Mouse (Mus musculus): ENCODE results near the gene Tshr.
"Not testable (repeated sequence)": the region's sequence is repeated elsewhere in the genome, so short reads cannot be mapped to it uniquely, and the experiment has no call there.

The Tshr gene

DNA sequence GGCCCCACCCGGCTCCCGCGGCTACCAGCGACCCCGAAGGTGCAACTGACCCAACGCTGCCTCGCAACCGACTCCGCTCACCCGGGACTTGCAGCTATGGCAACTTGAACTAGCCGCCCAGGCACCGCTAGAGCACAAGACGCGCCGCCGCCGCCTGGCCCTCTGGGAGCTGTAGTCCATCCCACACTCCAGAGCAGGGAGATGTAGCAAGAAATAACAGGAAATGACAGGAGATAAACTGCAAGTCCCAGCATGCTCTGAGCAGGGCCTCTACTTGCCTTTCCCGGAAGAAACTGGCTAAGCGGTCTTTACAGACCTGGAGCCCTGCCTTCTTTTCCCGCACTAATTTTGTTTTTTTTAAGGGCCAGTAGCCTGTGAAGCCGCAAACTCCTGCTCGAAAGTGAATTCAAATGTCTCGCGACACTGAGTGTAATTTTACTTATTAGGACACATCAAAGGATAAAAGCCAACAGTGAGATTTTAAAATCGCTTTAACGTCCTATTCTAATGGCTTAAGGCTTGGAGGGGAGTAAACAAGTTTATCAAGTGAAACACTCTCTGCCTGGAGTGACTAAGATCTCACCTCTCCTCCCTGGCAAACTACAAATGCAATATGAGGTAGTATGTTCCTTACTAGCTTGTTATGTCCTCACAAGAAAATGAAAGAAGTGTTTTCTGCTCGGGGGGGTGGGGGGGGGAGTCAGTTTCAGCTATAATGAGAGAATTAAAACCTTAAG is at the start of gene Tshr, which contains the start of gene Cep128:
TSS of gene Tshr (plus strand) at position 283 of the 737 bp plus-strand sequence.
TSS of gene Cep128 (minus strand) at position 129 of the 737 bp plus-strand sequence.
- peak; percentile 59 for DNase-seq (ENCODE audit: extremely low read depth, low read depth, low spot score)

DNA sequence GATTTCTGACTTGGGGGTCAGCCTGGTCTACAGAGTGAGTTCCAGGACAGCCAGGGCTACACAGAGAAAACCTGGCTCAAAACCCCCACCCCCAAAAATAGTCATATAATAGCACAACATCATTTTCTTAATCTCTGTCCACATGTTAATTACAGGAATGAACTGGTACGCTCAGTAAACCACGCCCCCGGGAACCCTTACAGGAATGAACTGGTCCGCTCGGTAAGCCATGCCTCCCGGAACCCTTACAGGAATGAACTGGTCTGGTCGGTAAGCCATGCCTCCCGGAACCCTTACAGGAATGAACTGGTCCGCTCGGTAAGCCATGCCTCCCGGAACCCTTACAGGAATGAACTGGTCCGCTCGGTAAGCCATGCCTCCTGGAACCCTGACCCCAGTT is 45.7 kb upstream of the Tshr start:
- DNase-seq (ENCODE audit: extremely low read depth, low read depth, low spot score) = not testable (repeated sequence)

DNA sequence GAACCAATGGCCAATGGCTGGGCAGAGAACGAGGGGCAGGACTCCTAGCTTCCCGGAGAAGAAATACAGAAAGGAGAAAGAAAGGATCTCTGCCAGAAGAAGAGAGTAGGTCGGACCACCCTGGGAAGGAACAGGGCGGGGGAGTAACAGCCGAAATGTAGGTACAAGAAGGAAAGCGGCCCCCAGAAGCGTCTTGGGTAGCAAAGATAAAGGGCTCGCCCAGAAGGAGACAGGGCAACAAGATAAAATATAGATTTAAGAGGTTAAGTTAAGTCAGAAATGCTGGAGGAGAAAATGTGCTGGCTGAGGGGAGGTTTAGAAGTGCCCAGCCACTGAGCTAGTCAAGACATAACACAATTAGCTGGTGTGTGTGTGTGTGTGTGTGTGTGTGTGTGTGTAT is 30.6 kb upstream of the Tshr start:
- DNase-seq (ENCODE audit: extremely low read depth, low read depth, low spot score) = no peak

DNA sequence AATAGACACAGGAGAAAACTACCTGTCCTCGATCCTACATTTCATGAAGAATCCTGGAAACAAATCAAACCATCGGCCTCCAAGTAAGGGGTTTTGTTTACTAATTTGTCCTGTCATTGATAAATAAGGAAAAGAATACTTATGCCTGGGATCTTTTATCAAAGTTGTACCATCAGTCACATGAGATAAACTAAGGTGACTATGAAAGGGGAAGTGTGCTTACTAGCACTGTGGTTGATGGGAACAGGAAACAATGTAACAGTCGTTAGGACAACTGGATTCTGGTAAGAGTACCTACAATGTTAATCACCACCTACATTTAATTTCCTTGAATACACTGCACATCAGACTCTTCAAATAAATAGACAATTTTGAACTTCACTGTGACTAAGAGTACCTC is 15.2 kb upstream of the Tshr start:
- DNase-seq (ENCODE audit: extremely low read depth, low read depth, low spot score) = no peak

DNA sequence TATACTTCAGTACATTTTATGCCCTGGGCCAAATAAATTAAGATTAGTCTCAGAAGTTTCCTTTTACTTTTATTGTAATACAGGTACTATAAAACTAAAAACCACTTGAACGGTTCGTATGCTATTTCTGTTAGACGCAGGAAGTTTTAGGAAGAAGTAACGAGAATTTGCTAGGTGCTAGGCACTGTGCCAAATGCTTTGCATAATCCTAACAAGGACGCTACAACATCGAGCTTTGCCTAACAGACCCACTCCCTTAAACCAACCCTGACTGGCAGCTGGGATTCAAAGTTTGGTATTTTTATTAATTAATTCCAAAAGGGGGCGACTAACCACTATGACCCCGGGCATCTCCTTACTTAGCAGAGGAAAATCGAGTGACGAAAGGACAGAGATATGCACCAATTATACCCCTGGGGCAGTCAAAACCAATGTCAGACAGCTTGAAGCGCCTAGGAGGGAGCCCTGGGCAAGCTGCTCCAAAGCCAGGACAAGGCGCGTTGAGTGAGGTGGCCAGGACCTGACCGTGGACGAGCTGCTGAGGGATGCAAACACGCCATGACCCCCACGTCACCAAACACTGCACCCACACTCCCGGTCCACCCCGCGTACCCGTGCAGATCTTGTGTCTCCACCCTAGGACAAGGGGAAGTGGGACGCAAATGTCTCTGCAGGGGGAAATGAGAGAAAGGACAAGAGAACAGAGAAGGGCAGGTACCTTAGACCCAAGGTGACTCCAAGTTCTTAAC is 673 bp upstream of the Tshr start:
- DNase-seq (ENCODE audit: extremely low read depth, low read depth, low spot score) = no peak

DNA sequence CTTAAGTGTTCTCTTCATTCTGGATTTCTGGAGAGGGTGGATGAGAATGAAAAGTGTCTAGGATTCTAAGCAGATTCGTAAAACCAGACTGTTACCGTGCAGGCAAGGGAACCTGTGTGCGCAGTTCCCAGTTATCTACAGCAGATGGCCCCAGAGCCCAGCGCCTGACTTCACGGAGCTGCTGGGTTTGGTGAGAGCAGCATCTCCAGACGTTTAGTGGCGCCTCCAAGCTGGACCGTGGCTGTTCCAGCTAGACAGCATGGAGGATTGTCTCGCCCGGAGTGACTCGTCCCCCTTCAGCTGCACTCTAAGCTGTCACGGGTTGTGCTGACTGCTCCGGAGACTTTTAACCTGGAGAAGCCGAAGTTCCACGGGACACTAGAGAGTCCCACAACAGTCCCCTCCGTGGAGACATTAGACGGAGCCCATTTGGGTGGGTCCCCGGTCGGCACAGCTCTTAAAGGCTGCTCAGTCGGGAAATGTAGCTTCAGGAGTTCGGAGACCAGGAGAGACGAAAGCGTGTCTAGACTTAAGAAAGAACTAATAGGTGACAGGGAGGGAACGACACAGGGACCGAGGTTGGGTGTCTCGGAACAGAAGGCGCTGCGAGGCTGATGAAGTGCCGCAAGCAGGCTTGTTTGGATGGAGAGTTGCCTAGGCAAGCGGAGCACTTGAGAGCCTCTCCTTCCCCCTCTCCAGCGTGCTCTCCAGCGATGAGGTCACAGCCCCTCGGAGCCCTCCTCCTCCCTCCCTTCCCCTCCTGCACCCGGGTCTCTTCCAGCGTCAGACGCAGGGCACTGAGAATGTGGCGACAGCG is 16.1 kb downstream of the Tshr start:
- no peak for DNase-seq (ENCODE audit: extremely low read depth, low read depth, low spot score)

DNA sequence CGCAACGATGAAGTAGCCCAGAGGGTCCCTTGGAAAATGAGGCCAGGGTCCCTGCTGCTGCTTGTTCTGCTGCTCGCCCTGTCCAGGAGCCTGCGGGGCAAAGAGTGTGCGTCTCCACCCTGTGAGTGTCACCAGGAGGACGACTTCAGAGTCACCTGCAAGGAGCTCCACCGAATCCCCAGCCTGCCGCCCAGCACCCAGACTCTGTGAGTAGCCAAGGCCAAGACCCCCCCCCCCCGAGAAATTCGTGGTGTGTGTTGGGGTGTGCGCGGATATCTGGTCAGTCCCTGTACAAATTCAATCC is 16.6 kb downstream of the Tshr start:
- DNase-seq (ENCODE audit: extremely low read depth, low read depth, low spot score) = no peak

DNA sequence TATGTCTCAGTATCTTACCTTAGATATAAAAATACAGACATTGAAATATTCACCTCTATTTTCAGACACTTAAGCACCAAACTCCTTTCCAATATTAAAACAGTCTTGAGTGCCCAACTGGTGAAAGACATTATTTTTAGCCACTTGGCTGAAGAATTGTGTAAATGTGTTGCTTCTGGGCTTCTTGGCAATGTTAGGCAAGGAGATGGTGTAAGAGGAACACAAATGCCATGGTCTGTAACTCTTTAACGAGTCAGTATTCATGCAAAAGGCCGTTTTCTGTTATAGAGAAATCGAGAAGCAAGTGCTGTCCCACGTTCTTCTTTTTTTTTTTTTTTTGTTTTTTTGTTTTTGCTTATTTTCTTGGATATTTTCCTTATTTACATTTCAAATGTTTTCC is 25.9 kb downstream of the Tshr start:
- no peak for DNase-seq (ENCODE audit: extremely low read depth, low read depth, low spot score)

DNA sequence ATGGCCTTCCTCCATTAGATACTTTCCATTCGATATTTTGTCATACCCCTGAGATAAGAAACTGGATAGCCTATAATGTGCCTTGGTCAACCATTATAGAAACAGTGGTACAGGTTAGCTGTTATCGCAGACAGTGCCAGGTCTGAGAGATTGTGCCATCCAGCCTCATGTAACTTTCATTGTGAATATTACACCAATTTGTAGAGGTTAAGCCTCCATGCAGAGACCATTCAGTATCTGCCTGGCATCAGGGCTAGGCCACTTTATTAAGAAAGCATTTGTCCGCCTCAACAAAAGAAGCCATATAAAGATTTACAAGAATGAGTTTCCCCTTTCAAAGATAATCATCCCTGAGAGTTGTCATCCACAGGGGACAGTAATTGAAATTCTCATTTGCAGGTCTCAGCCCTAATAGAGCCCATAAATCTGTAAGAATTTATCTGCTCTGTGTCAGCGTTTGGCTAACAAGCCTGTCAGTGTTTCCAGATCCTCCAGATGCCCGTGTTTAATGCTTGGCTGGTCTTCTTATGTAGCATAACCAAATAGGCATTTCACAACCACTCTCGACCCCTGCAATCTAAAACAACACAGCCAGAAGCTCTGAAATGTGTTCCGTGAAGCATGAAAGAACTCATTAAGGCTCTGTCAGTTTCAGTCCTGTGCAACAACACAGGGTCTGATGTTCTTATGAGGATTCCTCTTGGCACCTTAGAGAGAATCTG is 28.3 kb downstream of the Tshr start:
- no peak for DNase-seq (ENCODE audit: extremely low read depth, low read depth, low spot score)

DNA sequence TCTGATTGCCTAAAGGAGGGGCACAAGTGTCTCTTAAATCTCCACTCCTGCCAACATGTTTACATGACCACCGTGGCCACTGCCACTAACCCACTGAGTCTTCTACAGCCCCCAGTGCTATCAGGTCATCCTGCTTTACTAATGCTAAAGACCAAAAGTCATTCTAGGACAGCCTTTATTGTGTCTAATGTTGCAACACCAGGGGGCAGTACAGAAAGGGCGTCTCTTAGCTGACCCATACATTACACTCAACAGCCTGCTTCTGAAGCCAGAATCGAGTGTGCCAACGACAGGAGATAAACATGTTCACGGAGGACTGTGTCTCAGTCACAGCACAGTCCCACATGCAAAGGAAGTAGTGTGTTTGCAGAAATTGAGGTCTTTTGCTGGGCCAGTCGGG is 30.7 kb downstream of the Tshr start:
- no peak for DNase-seq (ENCODE audit: extremely low read depth, low read depth, low spot score)

DNA sequence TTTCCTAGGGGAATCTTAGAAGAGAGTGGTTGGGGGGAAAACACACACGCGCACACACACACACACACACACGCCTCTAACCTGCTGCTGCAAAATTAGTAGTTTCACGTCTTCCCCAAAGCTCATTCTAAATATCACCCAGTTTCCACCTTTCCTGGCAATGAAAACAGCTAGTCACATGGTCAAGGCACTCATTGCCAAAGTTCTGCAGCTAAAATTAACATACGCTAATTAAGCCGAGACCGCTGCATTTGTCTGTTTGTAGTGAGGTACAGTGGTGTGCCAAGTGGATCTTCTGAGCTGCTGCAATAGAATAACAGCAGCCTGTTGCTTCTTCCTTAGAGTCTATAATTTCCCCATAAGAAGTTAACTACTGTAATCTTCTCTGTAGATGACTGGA is 32.5 kb downstream of the Tshr start:
- DNase-seq (ENCODE audit: extremely low read depth, low read depth, low spot score) = no peak

DNA sequence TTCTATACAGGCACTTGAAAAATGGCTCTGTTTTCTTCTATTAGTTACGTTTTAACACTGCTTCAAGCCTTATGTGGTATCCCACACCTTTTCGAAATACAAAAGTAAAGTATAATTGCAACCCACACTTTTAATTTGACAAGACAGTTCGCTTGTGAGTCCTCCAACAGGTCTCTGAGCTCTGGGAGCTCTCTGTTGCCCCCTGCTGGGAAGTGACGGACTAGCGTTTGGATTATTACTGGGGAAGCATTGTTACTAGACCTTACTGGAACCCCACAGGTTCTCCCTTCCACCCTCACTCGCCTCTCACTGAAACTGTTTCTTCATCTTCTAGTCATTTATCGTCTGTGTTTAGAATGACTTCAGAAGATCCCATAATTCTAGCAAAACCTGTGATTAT is 34.4 kb downstream of the Tshr start:
- no peak for DNase-seq (ENCODE audit: extremely low read depth, low read depth, low spot score)

DNA sequence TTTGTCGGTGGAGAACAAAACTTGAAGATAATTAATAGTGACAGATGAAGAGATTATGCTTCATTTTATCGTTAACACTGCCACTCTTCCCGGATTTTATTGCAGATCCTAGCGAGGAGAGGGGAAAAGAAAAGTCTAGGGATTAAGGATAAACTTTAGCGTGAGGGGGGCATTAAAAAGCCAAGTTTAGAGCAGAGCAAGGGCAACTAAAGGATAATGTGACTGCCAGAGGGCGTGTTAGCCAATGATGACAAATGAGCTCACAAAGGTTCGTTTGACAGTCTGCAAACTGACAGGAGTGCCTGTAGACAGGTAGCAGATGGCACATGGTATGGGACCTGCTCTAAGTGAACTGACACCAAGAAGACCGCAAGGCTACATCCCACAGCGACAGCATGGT is 36.9 kb downstream of the Tshr start:
- no peak for DNase-seq (ENCODE audit: extremely low read depth, low read depth, low spot score)

DNA sequence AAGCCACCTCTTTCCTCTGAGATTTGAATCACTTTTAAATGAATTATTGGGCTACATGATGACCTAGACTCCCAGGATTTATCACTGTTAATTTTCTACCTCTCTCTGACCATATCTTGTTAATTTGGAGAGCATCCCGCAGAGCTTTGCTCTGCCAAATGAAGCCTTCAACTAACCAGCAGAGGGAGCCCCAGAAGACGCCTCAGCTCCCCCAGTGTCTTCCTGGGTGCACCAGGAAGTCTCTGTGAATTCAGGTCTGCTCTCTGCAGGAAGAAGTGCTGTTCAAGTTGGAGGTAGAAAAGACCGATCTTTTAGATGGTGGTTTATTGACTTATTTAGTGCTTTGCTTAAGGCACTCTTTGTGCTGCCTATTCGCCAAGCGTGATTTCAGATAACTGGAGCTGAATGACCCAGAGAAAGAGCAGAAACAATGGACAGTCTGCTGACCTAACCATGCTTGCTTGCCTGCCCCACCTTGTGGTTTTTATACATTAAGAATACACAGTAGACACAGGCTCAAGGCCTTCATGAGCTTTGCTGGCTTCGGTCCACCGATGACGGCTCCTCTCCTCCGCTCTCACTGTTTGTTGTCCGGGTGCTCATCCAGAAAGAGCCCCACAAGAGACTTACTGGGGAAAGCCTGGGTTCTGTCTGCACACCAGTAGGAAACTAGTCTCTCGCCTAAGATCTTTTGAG is 38.9 kb downstream of the Tshr start:
- no peak for DNase-seq (ENCODE audit: extremely low read depth, low read depth, low spot score)

DNA sequence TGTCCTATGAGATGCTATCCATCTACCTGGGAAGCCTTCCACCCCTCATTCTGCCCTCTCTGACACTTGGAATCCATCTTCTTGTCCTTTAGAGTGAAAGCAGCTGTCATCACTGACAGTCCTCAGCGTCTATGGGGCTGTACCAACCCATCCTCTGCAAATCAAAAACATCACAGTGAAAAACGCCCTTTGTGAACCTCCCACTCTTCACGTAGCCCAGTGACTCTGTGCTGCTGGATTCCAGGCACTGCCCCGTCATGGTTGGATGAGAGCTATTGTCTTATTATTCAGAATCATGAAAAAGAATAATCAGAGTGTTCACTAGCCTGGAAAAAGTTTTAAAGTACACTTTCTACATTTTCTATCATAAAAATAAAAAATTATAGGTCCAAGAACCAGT is 42.1 kb downstream of the Tshr start:
- no peak for DNase-seq (ENCODE audit: extremely low read depth, low read depth, low spot score)

DNA sequence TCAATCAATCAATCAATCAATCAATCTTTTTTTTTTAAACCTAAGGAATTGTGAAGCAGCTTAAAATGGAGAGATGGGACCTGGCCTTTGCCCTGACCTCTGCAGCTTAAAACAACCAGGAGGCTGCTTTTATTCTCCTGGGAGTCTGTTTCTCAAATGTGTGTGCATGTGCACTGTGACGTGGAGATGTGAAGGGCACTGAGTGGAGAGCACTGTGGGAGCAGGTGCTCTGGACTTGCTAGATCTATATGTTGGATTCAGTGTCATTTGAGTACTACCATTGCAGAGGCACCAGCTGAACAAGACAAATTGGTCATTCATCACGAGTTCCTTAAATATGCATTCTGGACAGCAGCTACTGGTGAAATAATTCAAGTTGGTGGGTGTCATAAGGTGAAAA is 42.8 kb downstream of the Tshr start:
- no peak for DNase-seq (ENCODE audit: extremely low read depth, low read depth, low spot score)

DNA sequence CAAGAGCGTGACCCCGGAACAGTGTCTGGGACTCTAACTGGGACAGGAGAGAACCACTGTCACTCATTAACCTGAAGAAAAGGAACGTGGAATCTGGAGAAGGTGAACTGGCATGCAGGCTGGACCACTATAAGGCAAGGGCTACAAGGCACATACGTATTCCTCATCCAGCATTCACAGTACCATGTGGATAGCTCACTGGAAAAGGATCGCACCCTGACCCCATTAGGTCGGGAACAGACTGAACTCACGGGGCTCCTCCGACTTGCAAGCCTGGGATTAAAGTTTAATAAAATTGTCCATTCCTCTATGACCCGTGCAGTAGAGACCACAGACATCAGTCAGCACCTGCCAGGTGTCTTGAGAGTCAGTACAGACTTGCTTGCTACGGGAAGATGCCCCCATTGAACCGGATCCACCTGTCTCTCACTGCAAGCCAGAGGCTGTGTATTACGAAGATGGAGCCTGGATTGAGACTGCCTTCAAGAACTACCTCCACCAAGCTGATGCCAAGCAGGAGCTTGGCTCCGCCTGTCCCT is 97.9 kb downstream of the Tshr start:
- no peak for DNase-seq (ENCODE audit: extremely low read depth, low read depth, low spot score)

DNA sequence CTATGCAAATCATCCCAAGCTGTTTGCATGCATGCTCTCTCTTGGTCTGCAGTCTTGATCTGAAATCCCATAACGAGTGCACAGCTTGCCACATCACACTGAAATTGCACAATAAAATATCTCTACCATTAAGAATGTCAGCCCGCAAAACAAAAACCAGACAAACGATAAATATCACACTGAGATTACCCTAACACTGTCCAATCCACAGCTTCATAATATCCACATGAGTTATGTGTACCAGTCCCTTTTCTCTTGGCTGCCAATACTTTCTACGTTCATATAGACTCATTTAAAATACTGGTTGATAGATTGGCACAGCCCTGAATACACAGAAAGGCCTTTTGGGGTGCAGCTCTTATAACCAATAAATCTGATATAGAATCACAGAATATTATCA is 102.0 kb downstream of the Tshr start:
- DNase-seq (ENCODE audit: extremely low read depth, low read depth, low spot score) = no peak

DNA sequence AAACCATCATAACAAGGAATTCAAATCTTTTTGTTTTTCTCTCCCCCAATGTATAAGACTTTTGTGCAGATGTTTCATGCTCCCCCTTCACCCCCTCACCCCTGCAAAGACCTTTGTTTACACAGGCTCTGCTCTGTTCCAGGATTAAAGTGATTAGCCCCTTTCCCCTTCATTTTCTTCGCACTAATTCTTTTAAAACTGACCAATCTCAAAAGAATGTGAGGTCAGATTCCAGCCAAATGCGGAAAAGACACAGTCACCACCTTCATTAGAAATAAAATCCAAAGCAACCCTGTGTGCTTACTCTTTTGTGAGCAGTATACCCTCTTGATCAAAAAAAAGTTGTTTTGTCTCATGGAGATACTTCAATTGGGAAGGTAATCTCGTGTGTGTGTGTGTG is 104.0 kb downstream of the Tshr start:
- DNase-seq (ENCODE audit: extremely low read depth, low read depth, low spot score) = no peak

DNA sequence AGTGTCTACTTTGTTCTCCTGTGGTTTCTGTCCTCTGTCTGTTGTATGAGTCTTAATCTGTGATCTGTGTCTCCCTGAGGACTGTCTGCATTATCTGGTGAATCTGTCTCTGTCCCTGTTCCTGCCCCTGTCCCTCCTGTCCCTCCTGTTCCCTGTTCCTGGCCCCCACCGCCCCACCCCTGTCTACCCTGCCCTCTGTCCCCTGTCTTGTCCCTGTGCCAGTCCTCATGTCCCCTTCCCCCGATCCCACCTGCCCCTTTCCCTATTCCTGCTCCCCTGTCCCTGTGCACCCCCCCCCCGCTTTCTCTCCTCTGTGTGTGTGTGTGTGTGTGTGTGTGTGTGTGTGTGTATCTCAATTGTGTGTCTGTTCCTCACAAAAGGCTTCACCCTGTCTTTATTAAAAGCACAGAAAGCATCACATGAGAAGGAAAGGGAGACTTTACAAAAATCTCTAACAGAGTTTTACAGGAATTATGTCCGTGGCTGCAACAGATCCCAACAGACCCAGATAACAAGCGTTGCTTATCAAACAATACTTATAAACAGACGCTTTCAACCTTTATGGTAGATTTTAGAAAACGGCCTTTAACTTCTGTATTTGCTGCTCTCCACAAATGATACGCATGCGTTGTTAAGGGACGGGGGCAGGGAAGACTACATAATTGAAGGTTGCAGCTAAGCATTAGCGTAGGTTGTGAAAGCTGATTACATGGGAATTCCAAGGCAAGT is 111.3 kb downstream of the Tshr start:
- no peak for DNase-seq (ENCODE audit: extremely low read depth, low read depth, low spot score)

All from fat pad, adult 2 months (tissue).